Mouse (Mus musculus): ENCODE results near the gene Gm49711. TPM values are rescaled to one million over a fixed set of nuclear protein-coding genes. Genes with fewer than 3 reads are reported as not detected.

Gm49711 gene
- polyA plus RNA-seq, 1 experiment from 2014 or later, result 0.32 TPM

GRCm38 (mm10) chr16:92104951-92105350 lies 46.8 kb downstream of the Gm49711 start:
- H3K9ac ChIP-seq (ENCODE audit: low read depth, low read length), result no peak overlapping the region
- H3K4me2 ChIP-seq (replicated peaks; ENCODE audit: low read depth, low read length), result no peak overlapping the region
- H3K27ac ChIP-seq (ENCODE audit: low read depth, low read length), result no peak overlapping the region
- ATAC-seq (ENCODE audit: low FRiP score, low TSS enrichment), result no peak
- 0 out of 2 replicates have a peak, but pooled peaks cover 12% of the 10 kb centered on the region for H3K36me3 ChIP-seq (ENCODE audit: control insufficient read depth, insufficient read depth, low read length)
- no peaks in the 10 kb centered on the region for H3K27me3 ChIP-seq (ENCODE audit: control insufficient read depth, insufficient read depth, low read length)
- no peaks in the 10 kb centered on the region for H3K4me1 ChIP-seq (ENCODE audit: control insufficient read depth, insufficient read depth, low read length)
- no peak overlapping the region for H3K4me3 ChIP-seq (ENCODE audit: low read length)
- 93% methylated on average over 2 of the region's 2 CpGs for WGBS
- H3K9me3 ChIP-seq (ENCODE audit: control insufficient read depth, low read length), result no peaks in the 10 kb centered on the region

- WGBS, result 72% methylated on average over 3 of the region's 3 CpGs
- H3K9ac ChIP-seq (ENCODE audit: low read depth, low read length), result no peak overlapping the region
Measured at GRCm38 (mm10) chr16:92105631-92106030, 47.5 kb downstream of the Gm49711 start.

GRCm38 (mm10) chr16:92107346-92107745 lies 49.2 kb downstream of the Gm49711 start:
- Histone ChIP-seq H3K36me3 (ENCODE audit: control insufficient read depth, insufficient read depth, low read length) (peaks cover 6% of the 10 kb centered on the region; the same call in 1 of the 2 replicates), H3K4me1 (ENCODE audit: control insufficient read depth, insufficient read depth, low read length) (no peaks in the 10 kb centered on the region), H3K4me3 (ENCODE audit: low read length) (no peak overlapping the region), H3K4me2 (replicated peaks; ENCODE audit: low read depth, low read length) (no peak overlapping the region), H3K9ac (ENCODE audit: low read depth, low read length) (no peak overlapping the region), H3K27ac (ENCODE audit: low read depth, low read length) (no peak overlapping the region), H3K9me3 (ENCODE audit: control insufficient read depth, low read length) (no peaks in the 10 kb centered on the region), H3K27me3 (ENCODE audit: control insufficient read depth, insufficient read depth, low read length) (no peaks in the 10 kb centered on the region)
- ATAC-seq (ENCODE audit: low FRiP score, low TSS enrichment), result no peak
- 94% methylated on average over 5 of the region's 5 CpGs for whole genome bisulfite sequencing

More at GRCm38 (mm10) chr16:92105631-92106030, 47.5 kb downstream of the Gm49711 start:
- Histone ChIP-seq H3K4me2 (replicated peaks; ENCODE audit: low read depth, low read length) (no peak overlapping the region), H3K4me1 (ENCODE audit: control insufficient read depth, insufficient read depth, low read length) (no peaks in the 10 kb centered on the region), H3K9me3 (ENCODE audit: control insufficient read depth, low read length) (no peaks in the 10 kb centered on the region), H3K27ac (ENCODE audit: low read depth, low read length) (no peak overlapping the region), H3K27me3 (ENCODE audit: control insufficient read depth, insufficient read depth, low read length) (no peaks in the 10 kb centered on the region), H3K4me3 (ENCODE audit: low read length) (no peak overlapping the region), H3K36me3 (ENCODE audit: control insufficient read depth, insufficient read depth, low read length) (0 out of 2 replicates have a peak, but pooled peaks cover 9% of the 10 kb centered on the region)
- ATAC-seq (ENCODE audit: low FRiP score, low TSS enrichment), result no peak

- 82% methylated on average over 5 of the region's 5 CpGs for WGBS
- no peak overlapping the region for H3K27ac ChIP-seq (ENCODE audit: low read depth, low read length)
Measured at GRCm38 (mm10) chr16:92114706-92115241, 56.7 kb downstream of the Gm49711 start.

GRCm38 (mm10) chr16:92115611-92116421 lies 57.7 kb downstream of the Gm49711 start:
- Histone ChIP-seq H3K9ac (ENCODE audit: low read depth, low read length) (no peak overlapping the region), H3K9me3 (ENCODE audit: control insufficient read depth, low read length) (no peaks in the 10 kb centered on the region), H3K27me3 (ENCODE audit: control insufficient read depth, insufficient read depth, low read length) (no peaks in the 10 kb centered on the region), H3K27ac (ENCODE audit: low read depth, low read length) (no peak overlapping the region), H3K36me3 (ENCODE audit: control insufficient read depth, insufficient read depth, low read length) (peaks cover 6% of the 10 kb centered on the region; the same call in 1 of the 2 replicates), H3K4me3 (ENCODE audit: low read length) (no peak overlapping the region), H3K4me1 (ENCODE audit: control insufficient read depth, insufficient read depth, low read length) (peaks cover 14% of the 10 kb centered on the region), H3K4me2 (replicated peaks; ENCODE audit: low read depth, low read length) (no peak overlapping the region; the same call in 1 of the 2 replicates)
- ATAC-seq (ENCODE audit: low FRiP score, low TSS enrichment), result no peak
- WGBS, result 35% methylated on average over 20 of the region's 20 CpGs

More at GRCm38 (mm10) chr16:92114706-92115241, 56.7 kb downstream of the Gm49711 start:
- Histone ChIP-seq H3K36me3 (ENCODE audit: control insufficient read depth, insufficient read depth, low read length) (peaks cover 6% of the 10 kb centered on the region; the same call in 1 of the 2 replicates), H3K9ac (ENCODE audit: low read depth, low read length) (no peak overlapping the region), H3K9me3 (ENCODE audit: control insufficient read depth, low read length) (no peaks in the 10 kb centered on the region), H3K4me2 (replicated peaks; ENCODE audit: low read depth, low read length) (no peak overlapping the region), H3K27me3 (ENCODE audit: control insufficient read depth, insufficient read depth, low read length) (no peaks in the 10 kb centered on the region), H3K4me1 (ENCODE audit: control insufficient read depth, insufficient read depth, low read length) (peaks cover 14% of the 10 kb centered on the region), H3K4me3 (ENCODE audit: low read length) (no peak overlapping the region)
- no peak for ATAC-seq (ENCODE audit: low FRiP score, low TSS enrichment)

GRCm38 (mm10) chr16:92117337-92118209 lies 59.5 kb downstream of the Gm49711 start:
- H3K36me3 ChIP-seq (ENCODE audit: control insufficient read depth, insufficient read depth, low read length), result no peaks in the 10 kb centered on the region
- peaks cover 14% of the 10 kb centered on the region for H3K4me1 ChIP-seq (ENCODE audit: control insufficient read depth, insufficient read depth, low read length)
- H3K4me2 ChIP-seq (replicated peaks; ENCODE audit: low read depth, low read length), result no peak overlapping the region
- no peaks in the 10 kb centered on the region for H3K9me3 ChIP-seq (ENCODE audit: control insufficient read depth, low read length)
- no peak overlapping the region for H3K27ac ChIP-seq (ENCODE audit: low read depth, low read length)
- no peak overlapping the region for H3K4me3 ChIP-seq (ENCODE audit: low read length)
- H3K9ac ChIP-seq (ENCODE audit: low read depth, low read length), result no peak overlapping the region
- no peak for ATAC-seq (ENCODE audit: low FRiP score, low TSS enrichment)
- no peaks in the 10 kb centered on the region for H3K27me3 ChIP-seq (ENCODE audit: control insufficient read depth, insufficient read depth, low read length)
- 73% methylated on average over 9 of the region's 9 CpGs for whole genome bisulfite sequencing

GRCm38 (mm10) chr16:92119013-92119515 lies 60.9 kb downstream of the Gm49711 start:
- peaks cover 14% of the 10 kb centered on the region for H3K4me1 ChIP-seq (ENCODE audit: control insufficient read depth, insufficient read depth, low read length)
- H3K4me3 ChIP-seq (ENCODE audit: low read length), result no peak overlapping the region
- ATAC-seq (ENCODE audit: low FRiP score, low TSS enrichment), result no peak
- H3K27ac ChIP-seq (ENCODE audit: low read depth, low read length), result no peak overlapping the region
- 57% methylated on average over 13 of the region's 13 CpGs for WGBS
- H3K9ac ChIP-seq (ENCODE audit: low read depth, low read length), result no peak overlapping the region
- H3K36me3 ChIP-seq (ENCODE audit: control insufficient read depth, insufficient read depth, low read length), result no peaks in the 10 kb centered on the region
- H3K4me2 ChIP-seq (replicated peaks; ENCODE audit: low read depth, low read length), result no peak overlapping the region
- H3K27me3 ChIP-seq (ENCODE audit: control insufficient read depth, insufficient read depth, low read length), result no peaks in the 10 kb centered on the region
- H3K9me3 ChIP-seq (ENCODE audit: control insufficient read depth, low read length), result no peaks in the 10 kb centered on the region

- 68% methylated on average over 17 of the region's 17 CpGs for WGBS
- Histone ChIP-seq H3K27me3 (ENCODE audit: control insufficient read depth, insufficient read depth, low read length) (no peaks in the 10 kb centered on the region), H3K4me3 (ENCODE audit: low read length) (no peak overlapping the region), H3K27ac (ENCODE audit: low read depth, low read length) (no peak overlapping the region), H3K36me3 (ENCODE audit: control insufficient read depth, insufficient read depth, low read length) (no peaks in the 10 kb centered on the region), H3K4me2 (replicated peaks; ENCODE audit: low read depth, low read length) (no peak overlapping the region), H3K4me1 (ENCODE audit: control insufficient read depth, insufficient read depth, low read length) (peaks cover 3% of the 10 kb centered on the region; the same call in 1 of the 2 replicates), H3K9ac (ENCODE audit: low read depth, low read length) (no peak overlapping the region), H3K9me3 (ENCODE audit: control insufficient read depth, low read length) (peaks cover 7% of the 10 kb centered on the region; the same call in 1 of the 2 replicates)
- ATAC-seq (ENCODE audit: low FRiP score, low TSS enrichment), result no peak
Measured at GRCm38 (mm10) chr16:92120899-92121531, 62.9 kb downstream of the Gm49711 start.

Data from kidney, embryonic 14.5 days (tissue).